Mouse (Mus musculus): ENCODE data around the gene 4933402J07Rik. TPM values are rescaled to one million over a fixed set of nuclear protein-coding genes. Genes with fewer than 3 reads are reported as not detected.

Gene 4933402J07Rik
- polyA plus RNA-seq, 1 experiment: not detected

GRCm38 (mm10) chr8:87619118-87619517 is 55.5 kb downstream of the 4933402J07Rik start:
- TF ChIP-seq POLR2A (IDR thresholded peaks at IDR 0.05; ENCODE audit: borderline replicate concordance, extremely low read depth, low read depth, low read length): no peak
- no peak for TF ChIP-seq CTCF (IDR thresholded peaks at IDR 0.05; ENCODE audit: insufficient read depth, low read length)
- no peaks in the 10 kb centered on the region for H3K4me1 ChIP-seq (ENCODE audit: control insufficient read depth, insufficient read depth, low read length)
- WGBS: 30% methylated on average over 7 of the region's 7 CpGs
- H3K4me3 ChIP-seq (replicated peaks; ENCODE audit: extremely low read depth, low read depth, low read length): no peak overlapping the region
- DNase-seq: no peak

GRCm38 (mm10) chr8:87619529-87619928 is 55.9 kb downstream of the 4933402J07Rik start:
- WGBS: 68% methylated on average over 2 of the region's 2 CpGs

GRCm38 (mm10) chr8:87620225-87620624 is 56.6 kb downstream of the 4933402J07Rik start:
- no peak overlapping the region for H3K4me3 ChIP-seq (replicated peaks; ENCODE audit: extremely low read depth, low read depth, low read length)
- H3K4me1 ChIP-seq (ENCODE audit: control insufficient read depth, insufficient read depth, low read length): no peaks in the 10 kb centered on the region
- DNase-seq: no peak
- TF ChIP-seq POLR2A (IDR thresholded peaks at IDR 0.05; ENCODE audit: borderline replicate concordance, extremely low read depth, low read depth, low read length) (no peak), CTCF (IDR thresholded peaks at IDR 0.05; ENCODE audit: insufficient read depth, low read length) (no peak)
- WGBS: 59% methylated on average over 6 of the region's 6 CpGs

More at GRCm38 (mm10) chr8:87619529-87619928, 55.9 kb downstream of the 4933402J07Rik start:
- Histone ChIP-seq H3K4me1 (ENCODE audit: control insufficient read depth, insufficient read depth, low read length) (no peaks in the 10 kb centered on the region), H3K4me3 (replicated peaks; ENCODE audit: extremely low read depth, low read depth, low read length) (no peak overlapping the region)
- TF ChIP-seq CTCF (IDR thresholded peaks at IDR 0.05; ENCODE audit: insufficient read depth, low read length) (no peak), POLR2A (IDR thresholded peaks at IDR 0.05; ENCODE audit: borderline replicate concordance, extremely low read depth, low read depth, low read length) (no peak)
- no peak for DNase-seq

- no peak for DNase-seq
- TF ChIP-seq POLR2A (IDR thresholded peaks at IDR 0.05; ENCODE audit: borderline replicate concordance, extremely low read depth, low read depth, low read length) (no peak), CTCF (IDR thresholded peaks at IDR 0.05; ENCODE audit: insufficient read depth, low read length) (no peak)
- no peaks in the 10 kb centered on the region for H3K4me1 ChIP-seq (ENCODE audit: control insufficient read depth, insufficient read depth, low read length)
- 84% methylated on average over 12 of the region's 12 CpGs for WGBS
- no peak overlapping the region for H3K4me3 ChIP-seq (replicated peaks; ENCODE audit: extremely low read depth, low read depth, low read length)
Observed at GRCm38 (mm10) chr8:87621181-87621580, 57.5 kb downstream of the 4933402J07Rik start.

GRCm38 (mm10) chr8:87629656-87630055 is 66.0 kb downstream of the 4933402J07Rik start:
- no peak for DNase-seq
- H3K4me1 ChIP-seq (ENCODE audit: control insufficient read depth, insufficient read depth, low read length): no peaks in the 10 kb centered on the region
- no peak overlapping the region for H3K4me3 ChIP-seq (replicated peaks; ENCODE audit: extremely low read depth, low read depth, low read length)
- WGBS: 52% methylated on average over 6 of the region's 6 CpGs
- TF ChIP-seq POLR2A (IDR thresholded peaks at IDR 0.05; ENCODE audit: borderline replicate concordance, extremely low read depth, low read depth, low read length): no peak
- no peak for TF ChIP-seq CTCF (IDR thresholded peaks at IDR 0.05; ENCODE audit: insufficient read depth, low read length)

GRCm38 (mm10) chr8:87631776-87632175 is 68.1 kb downstream of the 4933402J07Rik start:
- no peak for DNase-seq
- Histone ChIP-seq H3K4me3 (replicated peaks; ENCODE audit: extremely low read depth, low read depth, low read length) (no peak overlapping the region), H3K4me1 (ENCODE audit: control insufficient read depth, insufficient read depth, low read length) (no peaks in the 10 kb centered on the region)
- no peak for TF ChIP-seq POLR2A (IDR thresholded peaks at IDR 0.05; ENCODE audit: borderline replicate concordance, extremely low read depth, low read depth, low read length)
- TF ChIP-seq CTCF (IDR thresholded peaks at IDR 0.05; ENCODE audit: insufficient read depth, low read length): no peak
- WGBS: 76% methylated on average over 7 of the region's 7 CpGs

- Histone ChIP-seq H3K4me3 (replicated peaks; ENCODE audit: extremely low read depth, low read depth, low read length) (no peak overlapping the region), H3K4me1 (ENCODE audit: control insufficient read depth, insufficient read depth, low read length) (no peaks in the 10 kb centered on the region)
- 66% methylated on average over 11 of the region's 11 CpGs for WGBS
- no peak for DNase-seq
- no peak for TF ChIP-seq CTCF (IDR thresholded peaks at IDR 0.05; ENCODE audit: insufficient read depth, low read length)
- TF ChIP-seq POLR2A (IDR thresholded peaks at IDR 0.05; ENCODE audit: borderline replicate concordance, extremely low read depth, low read depth, low read length): no peak
Observed at GRCm38 (mm10) chr8:87636226-87636742, 72.6 kb downstream of the 4933402J07Rik start.

Other genes starting within 250 kb of the 4933402J07Rik start
- gene Cbln1, start 91.2 kb upstream of the 4933402J07Rik start, polyA plus RNA-seq (2012; rRNA removed): not detected in 2 replicates

Data from lung, adult 2 months (tissue).